ENCODE assay signal across 8 mouse cellular contexts in the genomic region with DNA sequence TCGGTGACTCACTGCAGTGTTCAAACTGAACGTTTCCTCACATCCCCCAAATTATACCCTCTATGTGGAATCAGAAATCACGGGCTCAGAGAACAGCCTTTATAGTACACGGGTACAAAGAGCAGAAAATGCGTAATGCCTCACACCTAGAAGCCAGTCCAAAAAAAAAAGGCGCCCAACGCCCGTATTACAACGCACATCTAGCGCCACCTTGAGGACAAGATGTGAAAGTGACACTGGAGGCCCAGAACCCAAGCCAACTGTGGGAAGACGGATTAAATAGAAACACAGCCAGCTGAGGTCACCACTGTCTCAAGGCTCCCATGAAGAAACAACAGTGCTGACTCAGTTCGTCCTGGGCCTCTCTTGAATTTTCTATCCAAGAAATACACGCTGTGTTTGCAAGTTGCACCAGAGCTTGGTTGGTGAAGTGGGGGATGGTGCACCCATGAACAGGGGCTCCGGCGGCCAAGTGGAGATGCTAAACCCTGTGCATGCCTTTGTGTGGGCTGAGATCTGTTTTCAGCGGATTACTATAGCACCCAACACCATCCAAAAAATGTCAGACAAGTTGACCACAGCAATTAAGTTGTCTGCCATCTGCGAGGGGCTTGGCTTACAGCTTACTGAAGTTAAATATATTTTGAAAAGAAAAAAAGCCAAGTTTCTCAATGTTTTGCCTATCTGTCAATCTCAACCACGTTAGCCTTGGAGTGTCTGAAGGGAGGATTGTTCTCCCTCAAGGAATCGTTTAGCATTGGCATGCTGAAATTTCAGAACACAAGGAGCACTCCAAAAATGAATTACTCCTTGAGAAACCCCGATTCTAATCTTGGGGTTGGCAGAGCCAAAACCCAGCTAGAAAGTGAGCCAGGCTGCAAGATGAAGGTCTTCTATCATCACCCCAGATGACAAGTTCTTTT. TPM values are rescaled to one million over a fixed set of nuclear protein-coding genes. Genes with fewer than 3 reads are reported as not detected.
A peak's percentile ranks its signal among the peaks of the same experiment; 100 is the strongest.
DNase-seq lines count a peak whose midpoint lies in the region; ATAC-seq and TF ChIP-seq lines count a peak whose summit lies in the region.

No protein-coding gene starts in this region.

- 27% methylated on average over 20 of the region's 20 CpGs for WGBS in heart, embryonic 13.5 days
- WGBS in liver, embryonic 14.5 days (ENCODE audit: insufficient replicate concordance), result 21% methylated on average over 20 of the region's 20 CpGs

- H3K4me3 ChIP-seq in embryonic fibroblast, embryonic 13.5 days (ENCODE audit: insufficient read depth, low read length), result no peak overlapping the region
- H3K4me3 ChIP-seq in heart, embryonic 13.5 days, result no peak overlapping the region
- no peak overlapping the region for H3K4me3 ChIP-seq in liver, embryonic 14.5 days (ENCODE audit: insufficient read depth in 1 of 2, low read depth in 2 of 2, low read length in 2 of 2)

- peaks cover 3% of the 10 kb centered on the region; the same call in 1 of the 2 replicates for H3K27me3 ChIP-seq in heart, embryonic 13.5 days (replicated peaks)
- no peaks in the 10 kb centered on the region for H3K27me3 ChIP-seq in liver, embryonic 14.5 days (ENCODE audit: control insufficient read depth, insufficient read depth, low read length)

- no peaks in the 10 kb centered on the region for H3K9me3 ChIP-seq in heart, embryonic 13.5 days
- H3K9me3 ChIP-seq in liver, embryonic 14.5 days (ENCODE audit: control insufficient read depth, low read length), result no peaks in the 10 kb centered on the region

- peak; percentile 92 for TF ChIP-seq CTCF in brain, embryonic 14.5 days (IDR thresholded peaks at IDR 0.05; ENCODE audit: borderline replicate concordance, extremely low read depth, insufficient read depth, insufficient read length)
- peak; percentile 74 for TF ChIP-seq CTCF in embryonic fibroblast, embryonic 13.5 days (IDR thresholded peaks at IDR 0.05; ENCODE audit: borderline replicate concordance, insufficient read depth, low read length)
- TF ChIP-seq CTCF in liver, embryonic 14.5 days (IDR thresholded peaks at IDR 0.05; ENCODE audit: low read depth), result peak; percentile 84

- TF ChIP-seq EP300 in liver, embryonic 14.5 days (IDR thresholded peaks at IDR 0.05; ENCODE audit: low read depth), result no peak

- peak overlapping the region; percentile 28; the same call in 1 of the 2 replicates for H3K9ac ChIP-seq in heart, embryonic 13.5 days
- no peak overlapping the region for H3K9ac ChIP-seq in liver, embryonic 14.5 days (replicated peaks)

- peak; percentile 80 for DNase-seq in ES-CJ7 (ENCODE audit: low read depth, low spot score)
- peak; percentile 90 for DNase-seq in brain, embryonic 14.5 days (ENCODE audit: low read depth)
- DNase-seq in kidney, postnatal 10 days, result peak; percentile 81
- peak in 1 of 3 experiments; percentile 36 for DNase-seq in liver, embryonic 14.5 days (ENCODE audit: low read depth in 3 of 3, low spot score in 3 of 3)
- peak; percentile 53 to 68 for DNase-seq in thymus, adult 18-20 months

- ATAC-seq in heart, embryonic 13.5 days (ENCODE audit: extremely low read depth, insufficient number of reproducible peaks, low FRiP score, low TSS enrichment), result no peak
- 0 out of 2 replicates have a peak, but pooled peaks have one; percentile 11 for ATAC-seq in liver, embryonic 14.5 days (ENCODE audit: insufficient read depth)
- ATAC-seq in neutrophil, adult 5-6 weeks (ENCODE audit: extremely low read depth, insufficient number of reproducible peaks, low FRiP score, poor library complexity, severe bottlenecking), result peak; percentile 89

- no peaks in the 10 kb centered on the region for H3K36me3 ChIP-seq in heart, embryonic 13.5 days
- H3K36me3 ChIP-seq in liver, embryonic 14.5 days (replicated peaks; ENCODE audit: control insufficient read depth, insufficient read depth, low read depth), result no peaks in the 10 kb centered on the region

- peaks cover 4% of the 10 kb centered on the region; the same call in 1 of the 2 replicates for H3K4me1 ChIP-seq in embryonic fibroblast, embryonic 13.5 days (ENCODE audit: control insufficient read depth, insufficient read depth, low read length)
- H3K4me1 ChIP-seq in heart, embryonic 13.5 days, result peaks cover 7% of the 10 kb centered on the region
- peaks cover 0 to 2% of the 10 kb centered on the region in 2 experiments; a peak in 1 of 4 replicates for H3K4me1 ChIP-seq in liver, embryonic 14.5 days (replicated peaks; ENCODE audit: control insufficient read depth in 2 of 2, insufficient read depth in 2 of 2, low read length in 1 of 2)

- peak overlapping the region; percentile 15; the same call in 1 of the 2 replicates for H3K27ac ChIP-seq in embryonic fibroblast, embryonic 13.5 days (ENCODE audit: insufficient read depth, low read length)
- H3K27ac ChIP-seq in heart, embryonic 13.5 days (replicated peaks), result 0 out of 2 replicates have a peak overlapping the region, but pooled peaks have one; percentile 24
- no peak overlapping the region for H3K27ac ChIP-seq in liver, embryonic 14.5 days

- no peak for TF ChIP-seq POLR2A in brain, embryonic 14.5 days (IDR thresholded peaks at IDR 0.05; ENCODE audit: borderline replicate concordance, extremely low read depth, insufficient read depth, insufficient read length, poor library complexity, severe bottlenecking)
- TF ChIP-seq POLR2A in embryonic fibroblast, embryonic 13.5 days (IDR thresholded peaks at IDR 0.05; ENCODE audit: low read depth, low read length), result no peak

- H3K4me2 ChIP-seq in heart, embryonic 13.5 days, result no peak overlapping the region
- H3K4me2 ChIP-seq in liver, embryonic 14.5 days (ENCODE audit: low read depth), result no peak overlapping the region

RNA-seq across cellular contexts. Expression of a gene that starts 45.1 kb away (rescaled TPM):
- 43.5 and 48.8 TPM in 2 replicates for polyA plus RNA-seq in brain, embryonic 14.5 days (2012; rRNA removed)
- 37.0 and 40.3 TPM in 2 replicates for polyA plus RNA-seq in embryonic fibroblast, embryonic 13.5 days (2011; ENCODE audit: insufficient read length, low read depth, missing spikeins)
- 62.1 and 72.4 TPM in 2 replicates for polyA plus RNA-seq in heart, embryonic 13.5 days (2015; fragmentation: Nextera tagmentation; extraction: Ambion mirVana)
- 19.9 and 28.9 TPM in 2 replicates for polyA plus RNA-seq in liver, embryonic 14.5 days (2012; rRNA removed)
- polyA plus RNA-seq in liver, embryonic 14.5 days (2014; fragmentation: Nextera tagmentation; extraction: Ambion mirVana), result 43.7 and 49.5 TPM in 2 replicates
- total RNA-seq in neutrophil, adult 5-6 weeks (2017), result 9.8 and 20.6 TPM in 2 replicates
